Mouse (Mus musculus) liver, embryonic 13.5 days (tissue): ENCODE data around the gene Mrpl23. TPM values are rescaled to one million over a fixed set of nuclear protein-coding genes. Genes with fewer than 3 reads are reported as not detected.

Experiments
- ATAC-seq: fragments of 200-750 bp; cut with Nextera tagmentation; 2 replicates; pipeline ENCODE4 v1.8.0; 2017; ENCODE audit warnings: low read depth, mild to moderate bottlenecking, moderate number of reproducible peaks, moderate library complexity
- DNase-seq: peaks from one replicate; pipeline ENCODE4 v3.0.0; 2022
- H3K27ac ChIP-seq: fragments of 300-500 bp; sonication (generic); 2 replicates; pipeline ENCODE4 v1.5.1; 2015; ENCODE audit warnings: moderate library complexity, mild to moderate bottlenecking, inconsistent platforms
- H3K27me3 ChIP-seq: fragments of 300-500 bp; sonication (generic); 2 replicates; pipeline ENCODE4 v1.6.1; 2015; ENCODE audit warnings: mild to moderate bottlenecking, inconsistent platforms
- H3K36me3 ChIP-seq: fragments of 300-500 bp; sonication (generic); 2 replicates; pipeline ENCODE4 v1.6.1; 2015; ENCODE audit warnings: mild to moderate bottlenecking, inconsistent platforms
- H3K4me1 ChIP-seq: fragments of 300-500 bp; sonication (generic); replicated peaks from 2 replicates; pipeline ENCODE4 v1.6.1; 2015; ENCODE audit warnings: inconsistent platforms
- H3K4me2 ChIP-seq: fragments of 300-500 bp; sonication (generic); 2 replicates; pipeline ENCODE4 v1.6.1; 2015; ENCODE audit warnings: inconsistent platforms, mild to moderate bottlenecking, moderate library complexity
- H3K4me3 ChIP-seq: fragments of 300-500 bp; sonication (generic); replicated peaks from 2 replicates; pipeline ENCODE4 v1.5.1; 2015; ENCODE audit warnings: mild to moderate bottlenecking, inconsistent platforms
- H3K9ac ChIP-seq: fragments of 300-500 bp; sonication (generic); 2 replicates; pipeline ENCODE4 v1.6.1; 2015; ENCODE audit warnings: mild to moderate bottlenecking, inconsistent platforms
- H3K9me3 ChIP-seq: fragments of 300-500 bp; sonication (generic); replicated peaks from 2 replicates; pipeline ENCODE4 v1.6.1; 2016; ENCODE audit warnings: inconsistent platforms
- WGBS: fragments of 180-500 bp; shearing (Covaris S2); methylation state at CpG from one replicate; pipeline ENCODE4 v1.1.7; 2015; ENCODE audit not compliant: insufficient replicate concordance; 5-methylcytosine and 5-hydroxymethylcytosine counted together
- microRNA counts: library from miRNA; unstranded; fragments of <30 nt; microRNA quantifications from one replicate; lab custom pipeline; 2016
- microRNA-seq: library from miRNA; unstranded; fragments of <30 nt; microRNA quantifications from one replicate; pipeline ENCODE4, GENCODE M21; 2016
- polyA plus RNA-seq: library from polyadenylated mRNA; unstranded; fragments of >200 nt; fragmentation: Nextera tagmentation; extraction: Ambion mirVana; gene quantifications from 2 replicates; pipeline ENCODE4 v1.2.1, GENCODE M21; 2015

Mrpl23 gene
- polyA plus RNA-seq, 1 experiment from 2014 or later = 12.2 TPM

DNA sequence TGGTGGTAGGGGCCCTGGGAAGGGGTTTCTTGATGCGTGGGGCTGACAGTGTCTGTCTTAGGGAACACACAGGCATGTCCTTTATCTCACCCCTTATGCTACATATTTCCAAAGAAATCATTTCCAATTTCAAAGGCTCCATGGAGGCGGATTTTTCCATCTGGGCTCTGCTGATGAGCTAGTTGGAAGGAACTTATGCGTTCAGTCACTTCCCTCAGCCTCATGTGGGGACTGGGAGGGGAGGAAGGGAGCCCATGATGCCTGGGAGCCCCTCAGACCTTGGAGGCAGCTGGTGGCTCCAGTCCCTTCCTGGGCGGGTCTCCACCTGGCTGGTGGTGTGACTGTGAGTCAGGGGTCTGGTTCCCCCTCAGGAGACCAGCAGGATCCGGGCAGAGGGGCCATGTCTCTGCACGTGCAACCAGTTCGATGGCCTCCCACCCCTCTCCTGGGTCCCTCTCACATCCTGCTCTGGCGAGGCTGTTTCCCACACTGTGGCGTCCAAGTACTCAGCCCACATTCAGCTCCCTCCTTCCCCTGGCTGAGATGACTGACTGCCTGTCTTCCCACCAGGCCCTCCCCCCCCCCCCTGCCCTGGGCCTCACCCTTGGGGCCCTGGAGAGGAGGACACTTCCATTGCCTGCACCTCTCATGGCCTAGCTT is 55.9 kb downstream of the Mrpl23 start:
- H3K9ac ChIP-seq = no peak overlapping the region
- no peaks in the 10 kb centered on the region for H3K4me1 ChIP-seq
- H3K4me2 ChIP-seq = no peak overlapping the region
- 46% methylated on average over 9 of the region's 9 CpGs for WGBS
- no peak for ATAC-seq
- H3K4me3 ChIP-seq = no peak overlapping the region
- no peak overlapping the region for H3K27ac ChIP-seq
- DNase-seq = no peak
- H3K27me3 ChIP-seq = no peaks in the 10 kb centered on the region
- no peaks in the 10 kb centered on the region for H3K36me3 ChIP-seq
- no peaks in the 10 kb centered on the region for H3K9me3 ChIP-seq

MicroRNAs encoded within 50 kb of the gene (microRNA counts, 519-probe panel; counts per million panel counts)
- microRNA mmu-miR-675-3p (lab: Ali Mortazavi, UCI) (114 counts per million), microRNA mmu-miR-675-5p (lab: Ali Mortazavi, UCI) (114 counts per million)

Small RNA genes lying within 50 kb of the gene (microRNA-seq; reads per million reads assigned to microRNA genes)
- gene Mir675 = 225 reads per million, percentile 59 among the genes with 10 or more reads in this experiment

Other genes with a start within 250 kb of the Mrpl23 start
- gene Krtap5-1, start 235.6 kb upstream of the Mrpl23 start, polyA plus RNA-seq = not detected in 2 replicates
- not detected in 2 replicates for gene Krtap5-4, start 229.1 kb upstream of the Mrpl23 start, polyA plus RNA-seq
- gene Ifitm10, start 158.9 kb upstream of the Mrpl23 start, polyA plus RNA-seq = 1.5 and 1.8 TPM in 2 replicates
- gene Gm49369, start 150.0 kb upstream of the Mrpl23 start, polyA plus RNA-seq = 0.61 TPM in 1 of 2 replicates, not detected in the other
- gene Ctsd, start 144.6 kb upstream of the Mrpl23 start, polyA plus RNA-seq = 297 and 306 TPM in 2 replicates
- gene Syt8, start 97.8 kb upstream of the Mrpl23 start, polyA plus RNA-seq = not detected in 2 replicates
- 3.4 and 4.3 TPM in 2 replicates for gene Tnni2, start 90.9 kb upstream of the Mrpl23 start, polyA plus RNA-seq
- gene Lsp1, start 71.9 kb upstream of the Mrpl23 start, polyA plus RNA-seq = 14.2 and 15.5 TPM in 2 replicates
- 1.6 and 2.6 TPM in 2 replicates for gene Tnnt3, start 33.9 kb upstream of the Mrpl23 start, polyA plus RNA-seq
- gene Igf2, start 134.1 kb downstream of the Mrpl23 start, polyA plus RNA-seq = 369 and 378 TPM in 2 replicates
- not detected in 2 replicates for gene Gm49394, start 137.3 kb downstream of the Mrpl23 start, polyA plus RNA-seq
- gene Ins2, start 210.7 kb downstream of the Mrpl23 start, polyA plus RNA-seq = 0.46 TPM in 1 of 2 replicates, not detected in the other